Mouse (Mus musculus) small intestine, adult 2 months (tissue): ENCODE data around the gene Gm13287. TPM values are rescaled to one million over a fixed set of nuclear protein-coding genes. Genes with fewer than 3 reads are reported as not detected.
"Not testable (repeated sequence)": the region's sequence is repeated elsewhere in the genome, so short reads cannot be mapped to it uniquely, and the experiment has no call there.

Experiments used
- H3K27ac ChIP-seq: fragments of 200-500 bp; 2 replicates; pipeline ENCODE4 v1.5.1; 2012; ENCODE audit warnings: low read depth, low read length, control low read depth, inconsistent platforms; ENCODE audit not compliant: insufficient read depth
- H3K27me3 ChIP-seq: fragments of 200-500 bp; 2 replicates; pipeline ENCODE4 v1.6.1; 2012; ENCODE audit warnings: mild to moderate bottlenecking, moderate library complexity, low read length, inconsistent platforms; ENCODE audit not compliant: control insufficient read depth, insufficient read depth
- H3K36me3 ChIP-seq: fragments of 200-500 bp; 2 replicates; pipeline ENCODE4 v1.6.1; 2012; ENCODE audit warnings: mild to moderate bottlenecking, low read length, control low read depth, inconsistent platforms; ENCODE audit not compliant: control insufficient read depth, insufficient read depth
- H3K4me1 ChIP-seq: fragments of 200-500 bp; 2 replicates; pipeline ENCODE4 v1.6.1; 2012; ENCODE audit warnings: low read length, inconsistent platforms, mixed read lengths; ENCODE audit not compliant: control insufficient read depth, insufficient read depth, insufficient read length
- H3K4me3 ChIP-seq: fragments of 200-500 bp; 2 replicates; pipeline ENCODE4 v1.5.1; 2012; ENCODE audit warnings: low read depth, mild to moderate bottlenecking, control low read depth, inconsistent platforms, low read length, moderate library complexity
- CTCF ChIP-seq: fragments of 200-500 bp; IDR thresholded peaks from 2 replicates; pipeline ENCODE4 v1.5.1; 2012; ENCODE audit warnings: low read depth, mild to moderate bottlenecking, control low read depth, inconsistent platforms, low read length, moderate library complexity, mixed read lengths; ENCODE audit not compliant: insufficient replicate concordance, insufficient read length; ENCODE audit errors: extremely low read depth
- WGBS: fragments of 180-500 bp; shearing (Covaris S2); methylation state at CpG from one replicate; pipeline ENCODE4 v1.1.7; 2018; 5-methylcytosine and 5-hydroxymethylcytosine counted together
- polyA plus RNA-seq: library from polyadenylated mRNA; depleted of rRNA; stranded (reverse); fragments of >200 nt; gene quantifications from 2 replicates; pipeline ENCODE4 v1.2.3, GENCODE M21; 2012; rRNA removed

The Gm13287 gene
- polyA plus RNA-seq: not detected in 2 replicates

- not testable (repeated sequence) for H3K27me3 ChIP-seq, H3K27ac ChIP-seq, H3K4me3 ChIP-seq, H3K36me3 ChIP-seq, H3K4me1 ChIP-seq
- no CpG with 5 or more reads among the region's 29 CpGs for WGBS
Measured at GRCm38 (mm10) chr4:88802954-88803353, at the start of gene Gm13287. TSS of gene Gm13287 (plus strand) at chr4:88803254.

GRCm38 (mm10) chr4:88754818-88755340, 48.2 kb upstream of the Gm13287 start, which contains the start of gene Gm13271:
TSS of gene Gm13271 (plus strand) at chr4:88754868.
- not testable (repeated sequence) for H3K4me3 ChIP-seq, H3K36me3 ChIP-seq, H3K27ac ChIP-seq, H3K4me1 ChIP-seq, H3K27me3 ChIP-seq
- 88% methylated on average over 15 of the region's 15 CpGs for WGBS

GRCm38 (mm10) chr4:88756581-88757513, 46.2 kb upstream of the Gm13287 start:
- 8% methylated on average over 29 of the region's 31 CpGs for whole genome bisulfite sequencing
- H3K27ac ChIP-seq: peak overlapping the region; percentile 83

GRCm38 (mm10) chr4:88757628-88758031, 45.4 kb upstream of the Gm13287 start:
- H3K4me1 ChIP-seq, H3K27me3 ChIP-seq, H3K36me3 ChIP-seq: not testable (repeated sequence)
- WGBS: 0% methylated on average over 21 of the region's 21 CpGs
- Histone ChIP-seq H3K27ac (peak overlapping the region; percentile 83; the same call in 1 of the 2 replicates), H3K4me3 (peak overlapping the region; percentile 75)
- TF ChIP-seq CTCF: peak; percentile 60

More at GRCm38 (mm10) chr4:88756581-88757513, 46.2 kb upstream of the Gm13287 start:
- H3K27me3 ChIP-seq, H3K4me1 ChIP-seq, H3K36me3 ChIP-seq: not testable (repeated sequence)
- peak overlapping the region; percentile 75 for H3K4me3 ChIP-seq

- not testable (repeated sequence) for H3K27ac ChIP-seq, H3K4me1 ChIP-seq, H3K36me3 ChIP-seq, H3K4me3 ChIP-seq, H3K27me3 ChIP-seq
- WGBS: 88% methylated on average over 9 of the region's 9 CpGs
Measured at GRCm38 (mm10) chr4:88758751-88759150, 44.3 kb upstream of the Gm13287 start.

GRCm38 (mm10) chr4:88759610-88760268, 43.3 kb upstream of the Gm13287 start, which contains the start of gene Gm13283:
TSS of gene Gm13283 (plus strand) at chr4:88760119.
- not testable (repeated sequence) for H3K27me3 ChIP-seq, H3K36me3 ChIP-seq, H3K4me1 ChIP-seq, H3K27ac ChIP-seq
- WGBS: 18% methylated on average over 12 of the region's 14 CpGs
- peak within 1 kb of the TSS; percentile 55 for H3K4me3 ChIP-seq

- not testable (repeated sequence) for H3K36me3 ChIP-seq, H3K4me1 ChIP-seq, H3K27ac ChIP-seq, H3K27me3 ChIP-seq
- WGBS: 0% methylated on average over 23 of the region's 28 CpGs
- peak overlapping the region; percentile 55 for H3K4me3 ChIP-seq
- 0 out of 2 replicates have a peak, but pooled peaks have one; percentile 17 for TF ChIP-seq CTCF
Measured at GRCm38 (mm10) chr4:88760431-88760830, 42.6 kb upstream of the Gm13287 start.

GRCm38 (mm10) chr4:88761776-88762175, 41.3 kb upstream of the Gm13287 start:
- not testable (repeated sequence) for H3K4me3 ChIP-seq, H3K36me3 ChIP-seq, H3K27ac ChIP-seq, H3K27me3 ChIP-seq, H3K4me1 ChIP-seq
- 70% methylated on average over 6 of the region's 8 CpGs for WGBS

GRCm38 (mm10) chr4:88762341-88762740, 40.7 kb upstream of the Gm13287 start:
- H3K36me3 ChIP-seq, H3K27me3 ChIP-seq, H3K27ac ChIP-seq, H3K4me3 ChIP-seq, H3K4me1 ChIP-seq: not testable (repeated sequence)
- 56% methylated on average over 9 of the region's 9 CpGs for WGBS
